Mouse (Mus musculus): ENCODE results near the gene Enpp7. TPM values are rescaled to one million over a fixed set of nuclear protein-coding genes. Genes with fewer than 3 reads are reported as not detected.

Gene Enpp7
- total RNA-seq, 2 experiments from 2014 or later, result not detected

GRCm38 (mm10) chr11:118995448-118995847, 7.5 kb downstream of the Enpp7 start:
- intact Hi-C loops (cut with DNase I), result no loop called here
- no peak for DNase-seq

- DNase-seq, result no peak
- intact Hi-C loops (cut with DNase I), result no loop called here
Measured at GRCm38 (mm10) chr11:118997182-118997581, 9.2 kb downstream of the Enpp7 start.

- intact Hi-C loops (cut with DNase I), result loop anchor here (2.0 kb wide), 2 partner anchors 24 to 190 kb away; partner anchors contain the start of gene Cbx2
- DNase-seq, result peak; percentile 80 to 88
Measured at GRCm38 (mm10) chr11:118998540-118999265, 10.7 kb downstream of the Enpp7 start.

- intact Hi-C loops (cut with DNase I), result loop anchor here (2.0 kb wide), 2 partner anchors 23 to 189 kb away; partner anchors contain the start of gene Cbx2
Measured at GRCm38 (mm10) chr11:118999361-118999804, 11.4 kb downstream of the Enpp7 start.

GRCm38 (mm10) chr11:119000877-119001276, 12.9 kb downstream of the Enpp7 start:
- intact Hi-C loops (cut with DNase I), result no loop called here
- DNase-seq, result no peak

More at GRCm38 (mm10) chr11:118999361-118999804, 11.4 kb downstream of the Enpp7 start:
- no peak for DNase-seq

- no peak for DNase-seq
- intact Hi-C loops (cut with DNase I), result no loop called here
Measured at GRCm38 (mm10) chr11:119001493-119002128, 13.6 kb downstream of the Enpp7 start.

- intact Hi-C loops (cut with DNase I), result no loop called here
- no peak for DNase-seq
Measured at GRCm38 (mm10) chr11:119005547-119006275, 17.7 kb downstream of the Enpp7 start.

- DNase-seq, result no peak
- intact Hi-C loops (cut with DNase I), result no loop called here
Measured at GRCm38 (mm10) chr11:119006462-119006861, 18.5 kb downstream of the Enpp7 start.

- intact Hi-C loops (cut with DNase I), result no loop called here
- no peak for DNase-seq
Measured at GRCm38 (mm10) chr11:119007461-119008456, 19.8 kb downstream of the Enpp7 start.

- intact Hi-C loops (cut with DNase I), result no loop called here
- no peak for DNase-seq
Measured at GRCm38 (mm10) chr11:119014455-119014854, 26.5 kb downstream of the Enpp7 start.

GRCm38 (mm10) chr11:119017506-119017905, 29.5 kb downstream of the Enpp7 start:
- intact Hi-C loops (cut with DNase I), result no loop called here
- no peak for DNase-seq

GRCm38 (mm10) chr11:119021180-119021579, 33.2 kb downstream of the Enpp7 start:
- DNase-seq, result no peak
- intact Hi-C loops (cut with DNase I), result no loop called here

GRCm38 (mm10) chr11:119022068-119022894, 34.3 kb downstream of the Enpp7 start:
- intact Hi-C loops (cut with DNase I), result loop anchor here (2.0 kb wide), 1 partner anchor 23 kb away; no protein-coding TSS in a partner anchor
- DNase-seq, result no peak

GRCm38 (mm10) chr11:119022895-119023615, 35.1 kb downstream of the Enpp7 start, which contains the start of gene Cbx2:
Cbx2 (plus strand) TSS chr11:119022962.
- intact Hi-C loops (cut with DNase I), result loop anchor here (2.0 kb wide), 1 partner anchor 24 kb away; no protein-coding TSS in a partner anchor

GRCm38 (mm10) chr11:119023616-119023980, 35.6 kb downstream of the Enpp7 start:
- DNase-seq, result no peak
- intact Hi-C loops (cut with DNase I), result loop anchor here (2.0 kb wide), 1 partner anchor 25 kb away; no protein-coding TSS in a partner anchor

More at GRCm38 (mm10) chr11:119022895-119023615, 35.1 kb downstream of the Enpp7 start, which contains the start of gene Cbx2:
- DNase-seq, result peak; percentile 89 to 96

GRCm38 (mm10) chr11:119024260-119024659, 36.3 kb downstream of the Enpp7 start:
- DNase-seq, result no peak
- intact Hi-C loops (cut with DNase I), result no loop called here

- peak; percentile 73 to 75 for DNase-seq
- intact Hi-C loops (cut with DNase I), result no loop called here
Measured at GRCm38 (mm10) chr11:119026203-119026602, 38.2 kb downstream of the Enpp7 start.

Data from heart, postnatal 14 days (tissue).